Mouse (Mus musculus) liver, embryonic 11.5 days (tissue): ENCODE results near the gene Gm20521. TPM values are rescaled to one million over a fixed set of nuclear protein-coding genes. Genes with fewer than 3 reads are reported as not detected.
A peak's percentile ranks its signal among the peaks of the same experiment; 100 is the strongest.

ENCODE experiments used
- ATAC-seq: fragments of 200-750 bp; cut with Nextera tagmentation; replicated peaks from 2 replicates; pipeline ENCODE4 v1.8.0; 2017; ENCODE audit warnings: moderate number of reproducible peaks, mild to moderate bottlenecking, moderate TSS enrichment, moderate library complexity; ENCODE audit not compliant: low FRiP score
- DNase-seq: peaks from one replicate; pipeline ENCODE4 v3.0.0-alpha.2; 2017; ENCODE audit warnings: low spot score
- H3K27ac ChIP-seq: fragments of 300-500 bp; sonication (generic); 2 replicates; pipeline ENCODE4 v1.5.1; 2014; ENCODE audit warnings: mild to moderate bottlenecking, low read depth, low read length, control low read depth
- H3K27me3 ChIP-seq: fragments of 300-500 bp; sonication (generic); replicated peaks from 2 replicates; pipeline ENCODE4 v1.6.1; 2014; ENCODE audit warnings: low read length, mixed read lengths; ENCODE audit not compliant: control insufficient read depth, insufficient read depth
- H3K36me3 ChIP-seq: fragments of 300-500 bp; sonication (generic); 2 replicates; pipeline ENCODE4 v1.6.1; 2014; ENCODE audit warnings: mild to moderate bottlenecking, low read length, moderate library complexity, mixed read lengths; ENCODE audit not compliant: control insufficient read depth, insufficient read depth
- H3K4me1 ChIP-seq: fragments of 300-500 bp; sonication (generic); replicated peaks from 2 replicates; pipeline ENCODE4 v1.6.1; 2014; ENCODE audit warnings: low read length, mixed read lengths; ENCODE audit not compliant: control insufficient read depth, insufficient read depth
- H3K4me2 ChIP-seq: fragments of 300-500 bp; sonication (generic); 2 replicates; pipeline ENCODE4 v1.6.1; 2014; ENCODE audit warnings: mild to moderate bottlenecking, control low read depth, moderate library complexity
- H3K4me3 ChIP-seq: fragments of 300-500 bp; sonication (generic); 2 replicates; pipeline ENCODE4 v1.5.1; 2014; ENCODE audit warnings: low read depth, low read length, control low read depth
- H3K9ac ChIP-seq: fragments of 300-500 bp; sonication (generic); 2 replicates; pipeline ENCODE4 v1.6.1; 2014; ENCODE audit warnings: low read depth, low read length, control low read depth
- H3K9me3 ChIP-seq: fragments of 300-500 bp; sonication (generic); 2 replicates; pipeline ENCODE4 v1.6.1; 2016; ENCODE audit warnings: low read length, inconsistent platforms, mixed read lengths; ENCODE audit not compliant: control insufficient read depth
- whole genome bisulfite sequencing: fragments of 180-500 bp; shearing (Covaris S2); extraction: QIAGEN DNeasy Blood & Tissue Kit; methylation state at CpG from one replicate; pipeline ENCODE4 v1.1.7; 2014; 5-methylcytosine and 5-hydroxymethylcytosine counted together
- polyA plus RNA-seq: library from polyadenylated mRNA; unstranded; fragments of >200 nt; fragmentation: Nextera tagmentation; extraction: Ambion mirVana; gene quantifications from 2 replicates; pipeline ENCODE4 v1.2.1, GENCODE M21; 2014

Gene Gm20521
- polyA plus RNA-seq, 1 experiment from 2014 or later, result 0.27 TPM

DNA sequence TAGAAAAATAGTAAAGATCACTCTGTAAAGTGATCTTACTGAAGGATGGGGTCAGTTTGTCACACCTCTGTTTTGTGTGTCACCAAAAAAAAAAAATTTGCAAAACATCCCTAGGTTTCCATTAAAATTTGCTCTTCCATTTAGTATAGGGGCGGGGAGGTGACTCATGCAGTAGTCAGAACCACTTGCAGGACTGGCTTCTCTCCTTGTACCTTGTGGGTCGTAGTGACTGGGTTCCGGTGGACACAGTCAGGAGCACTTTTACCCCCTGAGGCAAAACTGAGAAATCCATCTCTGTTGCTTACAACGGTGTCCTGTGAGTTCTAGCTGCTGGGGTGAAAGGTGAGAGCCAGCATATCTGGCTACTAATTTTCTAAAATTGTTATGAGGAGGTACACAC lies 20.4 kb downstream of the Gm20521 start:
- no peak overlapping the region for H3K4me3 ChIP-seq
- H3K4me1 ChIP-seq, result no peaks in the 10 kb centered on the region
- WGBS, result 90% methylated on average over 4 of the region's 4 CpGs
- peaks cover 9% of the 10 kb centered on the region; the same call in 1 of the 2 replicates for H3K36me3 ChIP-seq
- no peak overlapping the region for H3K4me2 ChIP-seq
- H3K9me3 ChIP-seq, result no peaks in the 10 kb centered on the region
- no peak overlapping the region for H3K9ac ChIP-seq
- ATAC-seq, result no peak
- no peaks in the 10 kb centered on the region for H3K27me3 ChIP-seq
- H3K27ac ChIP-seq, result no peak overlapping the region
- no peak for DNase-seq

DNA sequence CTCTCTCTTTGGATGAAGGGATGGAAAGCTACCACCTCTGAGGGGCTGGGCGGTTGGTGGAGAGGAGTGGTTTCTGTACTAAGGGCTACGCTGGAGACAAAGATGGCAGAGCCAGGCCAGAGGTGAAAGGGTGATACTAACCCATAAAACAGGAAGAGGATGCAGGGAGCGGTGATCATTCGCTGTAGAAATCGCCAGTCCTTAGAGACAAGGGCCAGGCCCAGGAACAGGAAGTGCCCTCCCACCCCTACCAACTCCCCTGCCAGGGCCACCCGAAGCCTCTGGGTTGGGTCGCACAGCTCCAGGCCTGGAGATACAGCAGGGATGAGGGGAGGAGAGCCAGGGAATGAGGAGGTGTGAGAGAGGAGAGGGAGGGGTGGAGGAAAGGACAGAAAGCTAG lies 25.4 kb downstream of the Gm20521 start:
- H3K27ac ChIP-seq, result no peak overlapping the region
- H3K9ac ChIP-seq, result no peak overlapping the region
- H3K4me1 ChIP-seq, result peaks cover 4% of the 10 kb centered on the region; the same call in 1 of the 2 replicates
- no peaks in the 10 kb centered on the region for H3K9me3 ChIP-seq
- H3K27me3 ChIP-seq, result peaks cover 29% of the 10 kb centered on the region
- no peak overlapping the region for H3K4me2 ChIP-seq
- DNase-seq, result no peak
- H3K36me3 ChIP-seq, result peaks cover 7% of the 10 kb centered on the region; the same call in 1 of the 2 replicates
- WGBS, result 53% methylated on average over 7 of the region's 7 CpGs
- no peak overlapping the region for H3K4me3 ChIP-seq
- no peak for ATAC-seq

DNA sequence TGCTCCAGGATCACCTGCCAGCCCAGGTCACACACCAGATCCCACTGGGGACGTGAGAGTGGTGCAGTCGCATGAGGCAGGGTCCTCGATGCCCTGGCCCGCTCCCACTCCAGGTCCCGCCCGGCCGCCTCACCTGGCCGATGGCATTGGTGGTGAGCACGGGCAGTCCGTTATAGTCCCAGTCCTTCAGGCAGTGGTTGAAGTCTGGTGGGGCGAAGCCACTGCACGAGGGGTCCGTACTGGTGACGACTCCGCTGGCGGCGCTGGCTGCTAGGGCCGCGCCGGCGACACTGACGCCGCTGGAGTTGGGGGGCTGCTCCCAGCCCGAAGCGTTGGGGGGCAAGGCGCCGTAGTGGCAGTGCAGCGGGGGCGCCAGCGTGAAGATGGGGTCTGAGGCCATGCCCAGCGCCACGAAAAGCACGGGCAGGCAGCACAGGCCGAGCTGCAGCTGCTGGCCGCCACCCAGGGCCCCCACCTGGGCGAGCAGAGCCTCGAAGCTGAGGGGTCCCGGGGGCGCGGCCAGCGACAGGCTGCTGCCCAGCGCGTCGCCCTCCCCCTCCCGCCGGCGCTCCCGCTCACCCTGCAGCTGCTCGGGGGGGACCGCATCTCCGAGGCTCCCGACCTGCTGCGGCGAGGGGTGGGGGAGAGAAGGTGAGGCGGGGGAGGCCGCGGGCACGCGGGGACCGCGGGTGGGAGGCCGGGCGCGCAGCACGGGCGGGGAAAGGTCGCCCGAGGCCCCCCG lies 29.0 kb downstream of the Gm20521 start:
- H3K27ac ChIP-seq, result no peak overlapping the region

DNA sequence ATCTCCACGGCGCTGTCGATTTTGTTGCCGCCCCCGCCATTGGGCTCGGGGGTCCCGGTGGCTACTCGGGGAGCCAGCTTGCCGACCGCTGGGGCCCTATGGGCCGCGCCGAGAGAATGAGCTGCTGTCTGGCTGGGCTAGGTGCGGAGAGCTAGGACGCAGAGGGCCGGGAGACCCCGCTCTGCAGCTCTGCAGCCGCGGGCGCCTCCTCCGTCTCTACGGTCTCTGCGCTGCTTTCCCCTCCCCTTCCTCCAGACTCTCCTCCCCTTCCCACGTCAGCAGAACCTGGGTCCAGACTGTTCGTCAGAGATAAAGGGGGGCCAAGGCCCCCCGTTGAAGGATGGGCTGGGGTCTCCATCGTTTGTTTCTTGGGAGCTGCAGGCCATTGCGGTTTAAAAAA lies 29.6 kb downstream of the Gm20521 start, which contains the start of gene Slc22a17:
Slc22a17 (minus strand) TSS at position 247 of the 400 bp plus-strand sequence.
- Histone ChIP-seq H3K27me3 (peaks cover 34% of the 10 kb centered on the region), H3K9ac (peak within 1 kb of the TSS; percentile 61), H3K27ac (no peak within 1 kb of the TSS), H3K9me3 (no peaks in the 10 kb centered on the region), H3K4me1 (peaks cover 4% of the 10 kb centered on the region; the same call in 1 of the 2 replicates), H3K4me2 (peak within 1 kb of the TSS; percentile 92), H3K4me3 (peak within 1 kb of the TSS; percentile 75), H3K36me3 (peaks cover 2% of the 10 kb centered on the region; the same call in 1 of the 2 replicates)
- DNase-seq (peak; percentile 67), ATAC-seq (peak; percentile 53; the same call in 1 of the 2 replicates)
- under 1% methylated on average over 28 of the region's 28 CpGs for WGBS

More for the DNA sequence above, 29.0 kb downstream of the Gm20521 start:
- Histone ChIP-seq H3K36me3 (peaks cover 3% of the 10 kb centered on the region; the same call in 1 of the 2 replicates), H3K27me3 (peaks cover 34% of the 10 kb centered on the region), H3K4me3 (peak overlapping the region; percentile 75), H3K9ac (peak overlapping the region; percentile 61), H3K9me3 (no peaks in the 10 kb centered on the region), H3K4me1 (peaks cover 4% of the 10 kb centered on the region; the same call in 1 of the 2 replicates), H3K4me2 (peak overlapping the region; percentile 92)
- WGBS, result 4% methylated on average over 68 of the region's 69 CpGs
- DNase-seq (no peak), ATAC-seq (peak; percentile 29; the same call in 1 of the 2 replicates)

DNA sequence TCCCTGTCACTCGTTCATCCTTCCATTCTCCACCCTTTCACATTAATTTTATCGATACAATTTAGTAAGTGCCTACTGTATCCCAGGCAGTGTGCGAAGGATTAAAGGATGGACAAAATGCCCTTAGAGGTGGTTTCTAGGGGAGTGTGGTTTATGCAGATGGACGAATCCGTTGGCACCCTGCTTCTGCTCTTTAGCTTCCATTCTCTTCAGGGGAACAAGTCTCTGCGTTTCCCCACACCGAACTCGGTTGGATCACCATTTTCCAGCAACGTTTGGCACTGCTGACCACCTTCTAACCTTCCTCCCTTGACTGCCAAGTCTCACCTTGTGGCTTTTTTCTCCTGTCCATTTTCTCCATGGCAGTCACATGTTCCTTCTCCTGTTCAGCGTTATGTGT lies 30.1 kb downstream of the Gm20521 start:
- DNase-seq, result no peak
- 21% methylated on average over 10 of the region's 10 CpGs for WGBS
- peak overlapping the region; percentile 75 for H3K4me3 ChIP-seq
- H3K36me3 ChIP-seq, result no peaks in the 10 kb centered on the region; the same call in 1 of the 2 replicates
- H3K4me1 ChIP-seq, result peaks cover 4% of the 10 kb centered on the region; the same call in 1 of the 2 replicates
- H3K4me2 ChIP-seq, result peak overlapping the region; percentile 92
- ATAC-seq, result no peak
- no peaks in the 10 kb centered on the region for H3K9me3 ChIP-seq
- peaks cover 34% of the 10 kb centered on the region for H3K27me3 ChIP-seq
- peak overlapping the region; percentile 61; the same call in 1 of the 2 replicates for H3K9ac ChIP-seq
- H3K27ac ChIP-seq, result no peak overlapping the region

DNA sequence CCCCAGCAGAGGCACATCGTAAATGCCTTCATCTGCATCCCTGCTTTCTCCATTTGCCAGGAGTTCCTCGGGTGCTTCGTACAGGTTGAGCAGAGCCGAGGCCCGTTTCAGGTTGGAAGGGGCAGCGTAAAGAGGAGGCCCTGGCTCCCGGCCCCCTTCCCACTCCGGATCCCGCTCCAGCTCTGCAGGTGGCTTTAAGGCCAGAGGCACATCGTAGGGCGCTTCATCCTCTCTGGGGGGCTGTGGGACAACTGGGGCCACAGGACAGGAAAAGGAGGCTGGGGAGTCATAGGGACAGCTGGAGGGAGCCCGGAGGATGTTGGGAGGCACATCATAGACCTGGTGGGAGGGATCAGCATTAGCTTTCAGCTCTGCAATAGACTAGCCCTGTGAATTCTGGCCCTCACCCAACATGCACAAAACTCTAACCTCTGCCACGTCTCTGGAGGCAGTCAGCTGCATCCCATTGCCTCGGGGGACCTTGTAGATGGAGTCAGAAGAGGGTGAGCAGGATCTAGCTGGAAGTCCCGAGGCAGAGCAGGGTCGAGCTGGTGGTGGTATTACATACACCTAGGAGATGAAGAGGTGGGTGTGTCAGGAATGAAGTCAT lies 36.9 kb downstream of the Gm20521 start:
- H3K4me2 ChIP-seq, result no peak overlapping the region
- no peak for DNase-seq
- 85% methylated on average over 16 of the region's 16 CpGs for WGBS
- peaks cover 4% of the 10 kb centered on the region; the same call in 1 of the 2 replicates for H3K9me3 ChIP-seq
- no peaks in the 10 kb centered on the region; the same call in 1 of the 2 replicates for H3K36me3 ChIP-seq
- no peak overlapping the region for H3K9ac ChIP-seq
- H3K27me3 ChIP-seq, result peaks cover 6% of the 10 kb centered on the region
- H3K4me1 ChIP-seq, result no peaks in the 10 kb centered on the region; the same call in 1 of the 2 replicates
- H3K4me3 ChIP-seq, result no peak overlapping the region
- no peak for ATAC-seq
- H3K27ac ChIP-seq, result no peak overlapping the region

DNA sequence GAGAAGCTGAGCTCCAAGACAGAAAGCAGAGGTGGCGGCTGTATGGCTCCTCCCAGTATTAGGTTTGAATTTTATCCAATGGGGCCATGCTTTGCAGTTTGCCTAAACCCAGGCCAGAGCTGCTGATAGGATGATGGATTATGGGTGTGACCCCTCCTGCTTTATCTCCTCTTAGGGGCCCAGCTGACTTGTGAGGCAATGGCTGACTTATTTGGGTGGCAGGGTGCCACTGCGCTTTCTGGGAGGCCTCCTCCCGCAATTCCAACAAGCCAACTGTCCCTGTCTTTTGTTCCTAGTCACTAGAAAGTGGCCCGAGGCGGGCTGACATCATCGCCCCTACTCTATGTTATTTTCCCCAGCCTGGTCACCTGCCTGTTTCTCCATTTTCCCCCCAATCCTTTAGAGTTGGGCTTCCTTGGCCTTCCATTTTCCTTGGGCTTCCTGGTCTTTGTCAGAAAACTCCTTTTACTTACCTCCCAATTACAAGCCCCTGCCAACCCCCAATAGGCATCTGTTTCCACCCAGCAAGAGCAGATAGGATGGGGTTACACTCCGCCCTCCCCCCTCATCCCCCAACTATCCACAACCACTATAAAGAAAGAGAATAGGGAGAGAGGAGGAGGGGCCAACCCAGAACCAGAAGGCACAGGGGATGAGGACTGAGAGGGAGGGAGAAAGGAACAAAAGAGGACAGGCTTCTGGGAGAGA lies 41.6 kb downstream of the Gm20521 start:
- DNase-seq (peak; percentile 47), ATAC-seq (peak; percentile 81)
- 36% methylated on average over 7 of the region's 7 CpGs for WGBS
- Histone ChIP-seq H3K4me1 (peaks cover 3% of the 10 kb centered on the region; the same call in 1 of the 2 replicates), H3K4me2 (peak overlapping the region; percentile 81), H3K9me3 (peaks cover 4% of the 10 kb centered on the region; the same call in 1 of the 2 replicates), H3K27ac (peak overlapping the region; percentile 73; the same call in 1 of the 2 replicates), H3K36me3 (no peaks in the 10 kb centered on the region), H3K9ac (peak overlapping the region; percentile 65), H3K4me3 (peak overlapping the region; percentile 51), H3K27me3 (peaks cover 46% of the 10 kb centered on the region)
